15 mouse cellular contexts compared by ENCODE assay signal in genomic region chr2:163218095-163218494, GRCm38 (mm10). TPM values are rescaled to one million over a fixed set of nuclear protein-coding genes. Genes with fewer than 3 reads are reported as not detected.
"Had no signal": no experiment of that assay in that cellular context is flagged by ENCODE, and none has a peak within 500 bp of the region (broad histone marks: within the 10 kb centered on the region; RNA-seq: fewer than 3 reads in every experiment).

No protein-coding gene starts in this region.

- H3K9me3 ChIP-seq: neural tube, embryonic 15.5 days; stomach, embryonic 15.5 days had no signal

- H3K4me2 ChIP-seq: neural tube, embryonic 15.5 days; stomach, embryonic 15.5 days had no signal

- H3K4me1 ChIP-seq: stomach, embryonic 15.5 days had no signal

- H3K4me3 ChIP-seq: neural tube, embryonic 15.5 days; stomach, embryonic 15.5 days had no signal

- DNase-seq: right cerebral cortex, adult 18-20 months; right cerebral cortex, postnatal 14 days; right cerebral cortex, postnatal 25 days; right cerebral cortex, postnatal 4 days; spleen, adult 18-20 months; thymus, adult 18-20 months; thymus, adult 2 months; thymus, postnatal 14 days; thymus, postnatal 25 days; thymus, postnatal 36 days; thymus, postnatal 4 days had no signal

- H3K27me3 ChIP-seq: stomach, embryonic 15.5 days had no signal

- H3K9ac ChIP-seq: neural tube, embryonic 15.5 days; stomach, embryonic 15.5 days had no signal

- H3K36me3 ChIP-seq: neural tube, embryonic 15.5 days; stomach, embryonic 15.5 days had no signal

- H3K27ac ChIP-seq: neural tube, embryonic 15.5 days; stomach, embryonic 15.5 days; stomach, postnatal 0 days had no signal

RNA-seq across cellular contexts. Expression of gene Tox2, which starts 15.2 kb away (rescaled TPM):
- total RNA-seq: neutrophil, adult 5-6 weeks had no signal
